Mouse (Mus musculus): Measurements from ENCODE around the gene Dcaf15.
A peak's percentile ranks its signal among the peaks of the same experiment; 100 is the strongest.

Dcaf15 gene

DNA sequence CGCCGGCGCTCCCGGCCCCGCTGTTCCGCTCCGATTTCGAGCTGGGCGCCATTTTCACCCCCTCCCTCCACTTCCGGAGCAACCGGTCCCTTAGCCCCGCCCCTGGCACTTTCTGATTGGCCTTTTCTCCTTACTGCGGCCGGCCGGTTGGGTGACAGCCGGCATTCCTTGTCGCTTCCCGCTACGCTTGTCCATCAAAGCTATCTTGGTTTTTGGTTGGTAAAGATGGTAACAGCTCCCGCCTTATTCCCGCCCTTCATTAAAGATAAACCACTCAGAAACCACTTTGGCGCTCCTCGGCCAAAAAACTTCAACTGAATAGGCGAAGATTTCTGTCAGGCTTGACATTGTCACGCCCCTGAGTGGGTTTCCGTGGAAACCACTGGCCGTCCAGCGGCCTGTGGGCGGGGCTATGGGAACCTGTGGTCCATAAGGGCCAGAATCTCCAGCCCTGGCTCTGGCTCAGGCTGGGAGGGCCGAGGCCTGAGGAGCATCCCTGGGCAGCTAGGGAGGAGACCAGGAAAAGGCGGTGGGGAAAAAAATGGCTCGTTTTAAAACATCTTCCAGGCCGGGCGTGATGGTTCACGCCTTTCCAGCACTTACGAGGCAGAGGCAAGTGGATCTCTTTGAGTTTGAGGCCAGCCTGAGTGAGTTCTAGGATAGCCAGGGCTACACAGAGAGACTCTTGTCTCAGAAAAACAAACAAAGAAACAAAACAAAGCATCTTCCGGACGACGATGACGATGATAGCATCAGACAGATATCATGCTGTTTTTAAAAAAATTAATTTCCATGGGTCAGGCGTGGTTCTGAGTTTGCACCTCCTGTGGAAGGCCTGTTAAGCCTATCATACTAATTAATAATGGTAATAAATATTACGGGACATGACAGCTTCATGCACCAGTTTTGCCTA, at the start of gene Dcaf15:
Gene Dcaf15 (minus strand): TSS at position 72 of the 913 bp plus-strand sequence.
- peak; percentile 98 for DNase-seq

DNA sequence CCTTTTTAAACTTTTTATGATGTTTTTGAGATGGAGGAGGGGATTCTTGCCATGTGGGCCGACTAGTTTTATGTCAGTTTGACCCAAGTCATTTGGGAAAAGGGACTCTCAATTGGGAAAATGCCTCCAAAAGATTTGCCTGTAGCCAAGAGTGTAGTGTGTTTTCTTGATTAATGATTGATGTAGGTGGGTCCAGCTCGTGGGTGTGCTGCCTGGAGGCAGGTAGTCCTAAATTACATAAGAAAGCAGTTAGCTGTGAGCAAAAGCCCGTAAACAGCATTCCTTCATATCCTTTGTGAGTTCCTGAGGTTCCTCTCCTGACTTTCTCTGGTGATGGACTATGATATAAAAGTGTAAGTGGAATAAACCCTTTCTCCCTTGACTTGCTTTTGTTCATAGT, 44.6 kb upstream of the Dcaf15 start:
- DNase-seq: no peak

DNA sequence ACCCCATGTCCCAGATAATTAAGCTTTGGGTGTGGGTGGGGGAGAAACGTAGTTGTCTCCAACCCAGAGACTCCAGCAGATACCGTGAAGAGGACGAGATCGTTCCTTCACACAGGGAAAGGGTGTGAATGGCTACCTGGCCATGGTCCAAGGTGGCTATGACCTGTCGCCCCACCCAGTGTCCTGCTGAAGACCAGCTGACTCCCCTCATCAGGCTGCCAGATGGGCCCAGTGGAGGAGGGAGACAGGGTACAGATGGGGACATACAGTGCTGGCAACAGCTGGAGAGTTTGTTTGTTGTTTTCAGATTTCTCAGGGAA, 43.9 kb upstream of the Dcaf15 start:
- no peak for DNase-seq

GRCm38 (mm10) chr8:84147769-84148530, 43.4 kb upstream of the Dcaf15 start, which contains the start of the genes Cc2d1a and 4930432K21Rik:
Gene Cc2d1a, minus strand, starts transcription at chr8:84147936.
Gene 4930432K21Rik, plus strand, starts transcription at chr8:84148025.
- DNase-seq: peak; percentile 94

DNA sequence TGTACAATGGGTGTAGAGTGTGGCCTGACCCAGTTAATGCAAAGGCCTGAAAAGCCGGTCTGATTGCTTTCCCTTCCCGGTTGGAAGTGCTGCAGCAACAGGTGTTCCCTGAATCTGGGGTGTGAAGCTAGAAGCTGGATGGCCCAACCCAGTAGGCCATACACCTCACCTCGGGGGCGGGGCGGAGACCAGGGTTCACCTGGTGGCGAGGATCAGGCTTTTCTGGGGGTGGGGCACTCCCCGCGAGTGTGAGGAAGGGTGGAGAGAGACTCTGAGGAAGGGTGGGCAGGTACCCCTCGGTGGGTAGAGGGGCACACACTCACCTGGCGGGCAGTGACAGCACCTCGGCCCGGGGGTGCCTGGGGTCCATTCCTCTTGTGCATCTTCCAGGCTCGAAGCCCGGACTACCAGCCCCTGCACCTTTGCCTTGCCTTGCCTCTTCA, 42.8 kb upstream of the Dcaf15 start:
- DNase-seq: peak; percentile 44

DNA sequence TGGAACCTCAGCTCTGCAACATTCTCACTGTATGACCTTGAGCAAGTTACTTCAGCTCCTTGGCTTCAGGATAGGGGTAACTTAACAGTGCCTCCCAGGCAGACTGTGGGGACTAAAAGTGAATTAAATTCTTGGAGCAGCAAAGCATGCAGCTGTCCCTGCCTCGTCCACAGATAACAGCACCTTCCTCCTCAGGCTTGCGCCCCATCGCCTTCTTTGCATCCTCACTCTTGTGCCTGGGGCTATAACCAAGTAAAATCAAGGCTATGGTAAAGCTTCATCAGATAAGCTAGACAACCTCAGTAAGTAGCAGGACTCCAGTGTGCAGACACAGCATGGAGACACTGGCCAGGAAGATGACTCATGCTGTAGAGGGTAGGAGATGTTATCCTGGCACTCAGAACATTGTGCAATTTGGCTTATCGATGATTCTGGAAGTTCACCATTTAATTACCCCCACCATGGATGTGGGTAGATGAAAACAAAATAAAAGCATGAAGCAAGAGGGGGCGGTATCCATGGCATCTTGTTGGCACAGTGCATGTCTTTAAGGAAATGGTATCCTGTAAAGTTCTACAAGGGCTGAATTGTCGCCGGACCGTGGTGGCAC, 40.2 kb upstream of the Dcaf15 start:
- DNase-seq: no peak

DNA sequence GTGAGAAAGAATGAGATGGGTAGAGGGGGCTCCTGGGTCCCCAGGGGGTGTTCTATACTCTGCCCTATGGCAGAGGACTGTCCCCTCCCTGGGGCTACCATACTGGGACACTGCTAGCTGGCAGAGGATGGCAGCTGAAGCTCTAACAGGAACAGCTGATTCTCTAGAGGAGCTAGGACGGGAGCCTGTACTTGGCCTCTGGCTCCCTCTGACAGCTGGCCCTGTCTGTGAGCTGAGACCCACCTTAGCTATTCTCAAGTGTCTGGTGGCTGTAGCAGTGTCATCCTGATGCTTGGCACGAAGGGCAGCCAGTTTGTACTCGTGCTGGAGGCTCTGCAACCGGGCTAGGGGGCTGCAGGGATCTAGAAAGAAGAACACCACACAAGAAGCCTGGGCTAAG, 36.3 kb upstream of the Dcaf15 start:
- no peak for DNase-seq

DNA sequence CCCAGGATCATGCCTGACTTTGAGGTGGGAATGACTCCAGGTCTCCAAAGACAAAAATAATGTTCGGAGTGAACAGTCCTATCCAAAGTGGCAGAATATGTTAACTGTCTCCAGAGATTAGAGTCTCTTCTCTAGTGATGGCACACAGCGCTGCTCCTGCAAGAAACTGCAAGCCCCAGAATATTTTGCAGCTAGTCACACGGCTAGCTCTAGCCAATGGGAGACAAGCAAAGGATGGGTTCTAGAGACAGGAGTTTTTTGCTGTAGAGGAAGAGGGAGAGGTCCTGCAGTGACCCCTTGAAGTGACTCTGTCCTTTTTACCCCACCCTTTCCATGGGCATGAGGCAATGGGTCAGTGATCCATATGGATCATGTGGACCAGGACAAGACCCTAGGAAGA, 33.3 kb upstream of the Dcaf15 start:
- no peak for DNase-seq

DNA sequence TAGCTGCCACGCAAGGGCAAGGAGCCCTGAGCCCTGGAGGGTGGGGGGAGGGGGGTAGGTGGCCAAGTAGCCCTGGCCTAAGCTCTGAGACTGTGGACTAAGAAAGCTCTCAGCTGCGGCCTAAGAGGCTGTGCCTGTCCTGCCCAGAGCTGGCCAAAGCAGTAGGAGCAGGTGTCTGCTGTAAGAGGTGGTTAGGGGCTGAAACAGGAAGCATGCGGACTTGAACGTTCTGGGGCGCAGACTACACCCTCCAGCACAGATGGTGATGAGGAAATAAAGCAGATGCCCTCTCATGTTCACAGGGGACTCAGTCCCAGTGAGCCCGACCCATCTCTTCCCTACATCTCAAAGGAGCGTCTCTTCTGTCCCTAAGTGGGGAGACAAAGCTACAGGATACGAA, 27.7 kb upstream of the Dcaf15 start:
- DNase-seq: no peak

DNA sequence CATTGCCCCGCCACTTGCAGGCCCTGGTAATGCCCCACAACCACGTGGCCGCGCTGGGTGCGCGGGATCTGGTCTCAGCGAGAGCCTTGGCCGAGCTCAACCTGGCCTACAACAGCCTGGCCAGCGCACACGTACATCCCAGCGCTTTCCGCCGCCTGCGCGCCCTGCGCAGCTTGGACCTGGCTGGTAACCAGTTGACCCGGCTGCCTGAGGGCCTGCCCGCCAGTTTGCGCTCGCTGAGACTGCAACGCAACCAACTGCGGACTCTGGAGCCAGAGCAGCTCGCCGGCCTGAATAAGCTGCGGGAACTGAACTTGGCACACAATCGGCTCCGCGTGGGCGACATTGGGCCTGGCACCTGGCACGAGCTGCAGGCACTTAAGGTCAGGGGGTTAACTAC, 26.2 kb upstream of the Dcaf15 start:
- DNase-seq: no peak

- DNase-seq: no peak
Observed at GRCm38 (mm10) chr8:84128277-84128676, 23.7 kb upstream of the Dcaf15 start.

- DNase-seq: no peak
Observed at GRCm38 (mm10) chr8:84127202-84127901, 22.8 kb upstream of the Dcaf15 start.

- no peak for DNase-seq
Observed at GRCm38 (mm10) chr8:84126742-84127141, 22.2 kb upstream of the Dcaf15 start.

DNA sequence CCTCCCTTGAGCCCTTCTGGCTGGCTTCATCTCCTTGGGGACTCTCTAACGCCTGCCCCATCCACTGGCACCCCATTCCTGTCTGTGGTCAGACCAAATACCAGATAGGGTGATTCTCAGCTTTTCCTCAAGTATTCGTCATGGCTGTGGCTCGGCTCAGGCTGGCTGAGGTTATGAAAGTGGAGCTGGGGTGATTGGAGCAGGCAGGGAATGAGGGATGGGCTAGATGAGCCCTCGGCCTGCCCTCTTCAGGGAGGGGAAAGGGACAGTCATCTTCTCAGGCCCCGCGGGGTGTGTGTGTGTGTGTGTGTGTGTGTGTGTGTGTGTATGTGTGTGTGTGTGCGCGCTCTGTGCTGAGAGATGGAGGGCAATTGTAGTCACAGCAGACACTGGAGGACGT, 21.1 kb upstream of the Dcaf15 start, which contains the start of gene Podnl1:
Gene Podnl1 (plus strand): TSS at position 334 of the 400 bp plus-strand sequence.
- no peak for DNase-seq

- no peak for DNase-seq
Observed at GRCm38 (mm10) chr8:84122151-84122550, 17.6 kb upstream of the Dcaf15 start.

DNA sequence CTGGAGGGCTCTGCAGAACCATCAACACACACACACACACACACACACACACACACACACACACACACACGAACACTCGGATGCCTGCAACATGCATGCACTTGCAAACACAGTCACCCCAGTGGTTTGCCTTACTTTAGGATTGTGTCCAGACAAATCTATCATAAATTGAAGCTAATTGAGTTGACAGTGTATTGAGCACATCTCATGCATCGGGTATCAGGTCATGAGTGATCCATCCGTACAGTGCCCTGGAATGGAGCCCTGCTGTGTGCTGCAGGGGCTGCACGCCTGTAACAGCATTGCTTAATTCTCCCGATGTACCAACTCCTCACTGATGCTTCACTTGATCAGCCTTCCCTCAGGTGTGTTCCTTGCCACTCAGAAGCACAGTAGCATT, 11.1 kb upstream of the Dcaf15 start:
- no peak for DNase-seq

DNA sequence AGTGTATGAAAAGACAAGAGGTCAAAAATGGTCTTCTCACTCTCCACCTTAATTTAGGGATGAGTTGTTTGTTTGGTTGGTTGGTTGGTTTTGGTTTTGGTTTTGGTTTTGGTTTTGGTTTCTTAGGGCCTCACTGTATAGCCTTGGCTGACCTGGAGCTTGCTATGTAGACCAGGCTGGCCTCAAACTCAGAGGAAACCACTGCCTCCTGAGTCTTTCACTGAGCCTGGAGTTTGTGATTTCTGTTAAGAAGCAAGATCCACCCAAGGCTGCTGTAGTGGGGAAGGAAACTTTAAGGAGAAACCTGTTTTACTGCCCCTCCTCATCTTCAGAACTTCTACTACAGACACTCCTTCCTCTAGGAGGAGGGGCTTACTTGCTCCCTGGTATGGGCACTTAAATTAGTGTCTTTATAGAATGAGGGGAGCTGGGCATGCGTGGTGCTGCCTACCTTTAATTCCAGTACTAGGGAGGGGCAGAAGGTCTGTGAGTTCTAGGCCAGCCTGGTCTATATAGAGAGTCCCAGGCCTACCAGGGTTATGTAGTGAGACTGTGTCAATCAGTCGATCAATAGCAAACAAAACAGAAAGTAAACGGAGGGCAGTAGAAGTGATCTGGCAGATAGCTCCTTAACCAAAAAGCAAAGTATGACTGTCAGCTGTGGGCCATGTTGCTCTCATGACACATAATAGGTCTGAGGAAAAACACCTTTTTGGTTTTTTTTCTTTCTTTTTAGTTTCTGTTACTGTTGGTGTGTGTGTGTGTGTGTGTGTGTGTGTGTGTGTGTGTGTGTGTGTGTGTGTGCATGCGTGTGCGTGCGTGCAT, 1.9 kb upstream of the Dcaf15 start:
- DNase-seq: no peak

DNA sequence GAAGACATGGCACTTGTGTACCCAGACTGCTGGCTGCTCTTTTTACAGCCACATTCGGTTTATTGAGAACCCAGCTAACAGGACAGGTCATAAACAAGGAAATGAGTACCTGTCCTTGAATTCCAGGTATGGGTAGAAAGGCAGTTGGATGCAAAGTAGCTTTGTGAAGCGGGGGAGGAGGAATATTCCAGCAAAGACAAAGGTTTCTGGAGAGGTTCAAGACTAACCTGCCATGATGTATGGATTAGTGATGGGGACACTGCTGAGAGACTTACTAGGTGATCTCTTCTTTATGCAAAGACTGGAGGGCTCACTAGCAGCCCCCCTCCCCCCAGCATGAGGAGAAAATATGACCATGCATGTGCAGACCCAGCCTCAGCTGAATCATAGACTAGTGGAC, 1.1 kb upstream of the Dcaf15 start:
- no peak for DNase-seq

GRCm38 (mm10) chr8:84104221-84104620, 347 bp downstream of the Dcaf15 start:
- peak; percentile 83 for DNase-seq

GRCm38 (mm10) chr8:84103601-84104000, 967 bp downstream of the Dcaf15 start:
- no peak for DNase-seq

DNA sequence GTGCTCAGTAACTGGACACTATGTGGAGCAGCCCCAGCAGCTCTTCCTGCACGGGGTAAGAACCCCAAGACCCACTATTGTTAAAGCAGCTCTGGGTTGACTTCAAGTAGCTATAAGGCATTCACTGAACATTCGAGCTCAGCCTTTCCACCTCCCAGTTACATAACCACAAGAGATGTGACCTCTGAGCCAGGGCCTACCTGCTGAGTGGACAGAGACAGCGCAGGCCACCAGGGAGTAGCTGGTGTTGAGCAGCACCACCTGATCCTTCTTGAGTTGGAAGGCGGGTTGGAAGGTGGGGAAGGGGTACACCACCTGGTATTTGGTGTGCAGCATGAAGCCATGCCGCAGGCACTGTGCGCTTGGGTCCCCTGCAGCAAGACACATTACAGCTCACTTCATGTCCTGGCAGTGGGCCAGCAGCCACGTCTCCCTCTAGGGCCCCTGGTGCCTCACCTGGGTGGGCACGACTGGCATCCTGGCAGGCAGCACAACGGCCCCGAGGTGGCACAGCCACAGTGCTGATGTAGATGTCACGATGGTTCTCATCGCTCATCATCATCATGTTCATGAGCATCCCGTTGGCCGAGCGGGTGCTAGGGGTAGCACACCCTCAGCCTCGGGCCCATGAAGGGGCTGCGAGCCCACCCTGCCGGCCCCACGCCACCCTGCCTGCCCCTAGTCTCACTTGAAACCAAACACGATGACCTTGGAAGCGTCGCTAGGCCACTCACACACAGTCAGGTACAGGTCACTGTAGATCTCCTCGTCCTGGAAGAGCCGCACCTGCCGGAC, 2.9 kb downstream of the Dcaf15 start:
- no peak for DNase-seq
